Mouse (Mus musculus): ENCODE results near the gene Olfr1186. TPM values are rescaled to one million over a fixed set of nuclear protein-coding genes. Genes with fewer than 3 reads are reported as not detected.

The Olfr1186 gene
- not detected for polyA plus RNA-seq (2017; shearing (Covaris generic))

GRCm38 (mm10) chr2:88518251-88518650 lies at the start of gene Olfr1186:
Gene Olfr1186, plus strand, starts transcription at chr2:88518551.

GRCm38 (mm10) chr2:88483298-88483697 lies 35.1 kb upstream of the Olfr1186 start, which contains the start of gene Olfr1184:
Gene Olfr1184, plus strand, starts transcription at chr2:88483598.

GRCm38 (mm10) chr2:88493020-88493419 lies 25.3 kb upstream of the Olfr1186 start, which contains the start of gene Olfr1185-ps1:
Gene Olfr1185-ps1, plus strand, starts transcription at chr2:88493320.

GRCm38 (mm10) chr2:88556635-88557034 lies 38.3 kb downstream of the Olfr1186 start, which contains the start of gene Olfr1188:
Gene Olfr1188, plus strand, starts transcription at chr2:88556935.

Other genes starting within 250 kb of the Olfr1186 start
- gene Olfr1173, start 238.7 kb upstream of the Olfr1186 start, polyA plus RNA-seq (2017; shearing (Covaris generic)), result under 1 TPM in 1 of 2 experiments, not detected in 1; 0.31 TPM
- gene Olfr1174-ps, start 203.4 kb upstream of the Olfr1186 start, polyA plus RNA-seq (2017; shearing (Covaris generic)), result under 1 TPM in 1 of 2 experiments, not detected in 1; 0.69 TPM
- gene Olfr1175-ps, start 191.3 kb upstream of the Olfr1186 start, polyA plus RNA-seq (2017; shearing (Covaris generic)), result under 1 TPM in 1 of 2 experiments, not detected in 1; 0.04 TPM
- under 1 TPM in 1 of 2 experiments, not detected in 1; 0.06 TPM for gene Olfr1176, start 181.8 kb upstream of the Olfr1186 start, polyA plus RNA-seq (2017; shearing (Covaris generic))
- not detected for gene Olfr1177-ps, start 172.1 kb upstream of the Olfr1186 start, polyA plus RNA-seq (2017; shearing (Covaris generic))
- gene Olfr1178, start 131.5 kb upstream of the Olfr1186 start, polyA plus RNA-seq (2017; shearing (Covaris generic)), result under 1 TPM in 1 of 2 experiments, not detected in 1; 0.02 TPM
- not detected for gene Olfr1179, start 112.1 kb upstream of the Olfr1186 start, polyA plus RNA-seq (2017; shearing (Covaris generic))
- not detected for gene Olfr1180, start 99.4 kb upstream of the Olfr1186 start, polyA plus RNA-seq (2017; shearing (Covaris generic))
- under 1 TPM in 1 of 2 experiments, not detected in 1; 0.09 TPM for gene Olfr1181, start 92.4 kb upstream of the Olfr1186 start, polyA plus RNA-seq (2017; shearing (Covaris generic))
- not detected for gene Gm13757, start 69.4 kb upstream of the Olfr1186 start, polyA plus RNA-seq (2017; shearing (Covaris generic))
- not detected for gene Olfr1183, start 63.7 kb upstream of the Olfr1186 start, polyA plus RNA-seq (2017; shearing (Covaris generic))
- gene Olfr1184, start 35.0 kb upstream of the Olfr1186 start, polyA plus RNA-seq (2017; shearing (Covaris generic)), result not detected
- gene Olfr1185-ps1, start 25.2 kb upstream of the Olfr1186 start, polyA plus RNA-seq (2017; shearing (Covaris generic)), result under 1 TPM in 1 of 2 experiments, not detected in 1; 0.10 TPM
- gene Olfr1188, start 38.4 kb downstream of the Olfr1186 start, polyA plus RNA-seq (2017; shearing (Covaris generic)), result under 1 TPM; 0.30 to 0.65 TPM
- gene Olfr1189, start 67.9 kb downstream of the Olfr1186 start, polyA plus RNA-seq (2017; shearing (Covaris generic)), result not detected
- gene Olfr1191-ps1, start 122.0 kb downstream of the Olfr1186 start, polyA plus RNA-seq (2017; shearing (Covaris generic)), result under 1 TPM in 1 of 2 experiments, not detected in 1; 0.19 TPM
- under 1 TPM in 1 of 2 experiments, not detected in 1; 0.04 TPM for gene Olfr1192-ps1, start 130.0 kb downstream of the Olfr1186 start, polyA plus RNA-seq (2017; shearing (Covaris generic))
- under 1 TPM in 1 of 2 experiments, not detected in 1; 0.07 TPM for gene Olfr1193, start 157.1 kb downstream of the Olfr1186 start, polyA plus RNA-seq (2017; shearing (Covaris generic))
- gene Olfr1195, start 170.6 kb downstream of the Olfr1186 start, polyA plus RNA-seq (2017; shearing (Covaris generic)), result under 1 TPM; 0.14 to 0.20 TPM
- not detected for gene Olfr1196, start 186.0 kb downstream of the Olfr1186 start, polyA plus RNA-seq (2017; shearing (Covaris generic))
- not detected for gene Olfr1197, start 213.8 kb downstream of the Olfr1186 start, polyA plus RNA-seq (2017; shearing (Covaris generic))
- gene Olfr1198, start 232.8 kb downstream of the Olfr1186 start, polyA plus RNA-seq (2017; shearing (Covaris generic)), result not detected
- not detected for gene Olfr1199, start 241.9 kb downstream of the Olfr1186 start, polyA plus RNA-seq (2017; shearing (Covaris generic))